Mouse (Mus musculus): ENCODE results near the gene Prr36. TPM values are rescaled to one million over a fixed set of nuclear protein-coding genes. Genes with fewer than 3 reads are reported as not detected.
A peak's percentile ranks its signal among the peaks of the same experiment; 100 is the strongest.

The Prr36 gene
- total RNA-seq, 2 experiments from 2014 or later, result not detected

DNA sequence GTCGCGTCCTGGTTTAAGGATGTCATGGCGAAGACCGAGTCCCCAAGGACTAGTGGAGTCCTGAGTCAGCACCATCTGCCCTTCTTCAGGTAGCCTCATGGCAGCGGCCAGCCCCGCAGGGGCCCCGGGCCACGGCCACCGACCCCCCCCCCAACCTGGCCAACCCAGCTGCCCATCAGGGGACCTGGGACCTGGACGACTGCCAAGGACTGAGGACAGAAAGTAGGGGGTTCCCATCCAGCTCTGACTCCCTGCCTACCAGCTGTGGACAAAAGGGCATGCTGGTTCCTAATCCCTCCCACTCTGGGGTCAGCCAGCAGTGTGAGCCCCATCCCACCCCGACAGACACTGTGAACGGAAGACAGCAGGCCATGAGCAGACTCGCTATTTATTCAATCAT is 28.5 kb upstream of the Prr36 start:
- no peak for ATAC-seq (replicated peaks; ENCODE audit: low FRiP score, low TSS enrichment, poor library complexity, severe bottlenecking)

DNA sequence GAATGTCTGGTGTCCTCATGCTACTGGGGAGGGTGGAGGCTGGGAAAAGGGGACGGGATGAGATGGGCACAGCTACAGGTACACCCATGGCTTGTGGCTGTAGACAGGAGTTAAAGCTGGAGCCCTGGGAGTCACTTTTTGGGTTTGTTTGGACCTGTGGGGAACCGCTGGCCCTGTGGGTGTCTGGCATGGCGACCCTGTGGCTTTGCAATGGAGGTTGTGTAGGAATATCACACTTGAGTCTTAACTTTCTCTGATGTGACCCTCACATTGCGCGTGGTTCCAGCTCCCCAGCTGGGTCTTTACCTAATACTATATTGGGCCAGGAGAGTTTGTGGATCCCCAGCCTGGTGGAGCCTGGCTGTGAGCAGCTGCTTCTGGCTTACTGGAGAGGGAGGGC is 27.8 kb upstream of the Prr36 start:
- ATAC-seq (replicated peaks; ENCODE audit: low FRiP score, low TSS enrichment, poor library complexity, severe bottlenecking), result no peak

- peak; percentile 61 for ATAC-seq (replicated peaks; ENCODE audit: low FRiP score, low TSS enrichment, poor library complexity, severe bottlenecking)
These were observed 22.1 kb upstream of the Prr36 start for GRCm38 (mm10) chr8:4239193-4239890.

DNA sequence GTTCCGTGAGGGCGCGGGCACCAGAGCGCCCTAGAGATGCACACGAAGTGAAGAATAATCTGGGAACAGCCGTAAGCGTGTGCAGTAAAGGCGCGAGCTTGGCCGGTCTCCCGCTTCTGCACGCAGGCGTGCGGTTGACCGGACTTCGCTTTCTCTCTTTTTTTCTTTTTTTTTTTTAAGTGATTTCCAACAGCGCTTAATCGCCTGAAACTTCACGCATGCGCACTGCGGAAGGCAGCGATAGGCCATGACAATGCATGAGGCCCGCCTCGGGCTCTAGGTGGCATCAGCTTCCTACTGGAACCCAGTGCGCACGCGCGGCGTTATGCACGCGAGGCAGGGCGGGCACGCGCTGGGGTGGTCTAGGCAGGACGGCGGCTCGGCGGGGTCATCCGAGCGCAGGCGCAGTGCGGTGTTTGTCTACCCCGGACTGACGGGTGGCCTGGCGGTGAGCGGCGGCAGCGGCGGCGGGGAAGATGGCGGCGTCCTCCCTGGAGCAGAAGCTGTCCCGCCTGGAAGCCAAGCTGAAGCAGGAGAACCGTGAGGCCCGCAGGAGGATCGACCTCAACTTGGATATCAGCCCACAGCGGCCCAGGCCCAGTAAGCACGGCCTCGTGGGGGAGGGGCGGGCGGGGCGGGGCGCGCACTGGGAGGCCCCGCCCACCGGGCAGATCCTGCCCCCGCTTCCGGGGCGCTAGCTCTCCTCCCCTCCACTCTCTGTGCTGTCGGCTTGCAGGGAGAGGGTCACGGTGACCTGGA is 21.4 kb upstream of the Prr36 start, which contains the start of the genes Map2k7 and Gm49320:
Gene Map2k7 (plus strand): TSS at position 307 of the 759 bp plus-strand sequence.
Gene Gm49320 (plus strand): TSS at position 432 of the 759 bp plus-strand sequence.
- peak; percentile 83 for ATAC-seq (replicated peaks; ENCODE audit: low FRiP score, low TSS enrichment, poor library complexity, severe bottlenecking)

DNA sequence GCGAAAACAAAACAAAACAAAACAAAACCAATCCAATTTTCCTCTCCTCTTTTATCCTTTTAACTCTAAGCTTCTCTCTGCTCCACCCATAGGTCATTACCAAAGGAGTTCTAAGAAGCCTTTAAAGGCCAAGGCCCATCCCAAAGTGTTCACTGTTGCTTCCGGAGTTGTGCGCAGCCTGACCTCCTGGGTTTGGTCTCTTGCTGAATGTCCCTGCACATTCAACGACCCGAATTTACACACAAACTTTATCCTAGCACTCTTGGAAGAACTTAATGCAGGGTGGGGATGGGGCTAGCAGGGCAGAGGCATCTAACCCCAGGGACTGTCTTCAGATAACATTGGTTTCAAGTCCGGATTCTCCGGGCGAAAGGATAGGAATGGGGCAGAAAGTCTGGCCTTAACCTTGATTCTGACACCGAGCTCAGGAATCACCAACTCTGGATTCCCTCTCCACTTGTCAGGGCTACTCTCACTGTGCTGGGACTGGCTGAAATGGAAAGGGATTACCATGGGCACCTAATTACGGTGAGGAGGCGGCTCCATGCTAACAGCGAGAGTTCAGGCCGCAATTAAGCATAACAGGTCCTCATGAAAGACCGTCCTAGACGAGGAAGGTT is 20.7 kb upstream of the Prr36 start:
- ATAC-seq (replicated peaks; ENCODE audit: low FRiP score, low TSS enrichment, poor library complexity, severe bottlenecking), result peak; percentile 9

- peak; percentile 71 for ATAC-seq (replicated peaks; ENCODE audit: low FRiP score, low TSS enrichment, poor library complexity, severe bottlenecking)
These were observed 13.5 kb upstream of the Prr36 start for GRCm38 (mm10) chr8:4230612-4231351.

DNA sequence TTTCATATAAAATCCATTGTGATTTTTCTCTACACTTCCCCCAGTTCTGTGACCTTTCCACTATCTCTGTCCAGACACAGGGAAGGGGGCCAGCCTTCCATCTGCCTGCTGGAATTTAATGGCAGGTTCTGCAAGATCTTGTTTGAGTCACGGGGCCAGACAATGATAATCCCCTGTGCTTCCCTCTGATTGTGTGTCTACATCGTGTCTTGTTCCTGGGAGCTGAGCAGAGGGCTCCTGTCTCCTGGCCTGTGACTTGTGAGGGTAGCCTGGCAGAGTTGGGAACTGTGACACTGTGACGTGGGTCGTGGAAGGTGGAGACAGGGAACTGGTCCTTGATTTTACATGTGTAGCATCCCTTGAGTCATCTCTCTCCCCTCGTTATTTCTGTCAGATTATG is 12.5 kb upstream of the Prr36 start:
- no peak for ATAC-seq (replicated peaks; ENCODE audit: low FRiP score, low TSS enrichment, poor library complexity, severe bottlenecking)

DNA sequence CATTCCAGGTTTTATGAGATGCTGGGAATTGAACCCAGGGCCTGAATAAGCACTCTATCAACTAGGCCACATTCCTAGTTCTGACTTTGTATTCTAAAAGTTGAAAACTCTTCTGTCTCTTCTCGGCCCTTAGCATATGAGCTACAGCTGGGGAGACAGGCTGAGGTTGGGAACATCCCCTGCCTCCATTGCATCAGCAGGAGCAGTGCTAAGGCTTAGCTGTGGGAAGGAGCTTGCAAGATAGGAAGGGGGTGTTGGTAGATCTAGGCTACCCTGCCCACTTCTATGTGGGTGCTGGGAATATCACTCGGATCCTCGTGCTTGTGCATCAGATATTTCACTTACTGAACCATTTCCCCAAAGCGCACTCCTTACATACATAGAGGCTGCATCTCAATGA is 10.7 kb upstream of the Prr36 start:
- ATAC-seq (replicated peaks; ENCODE audit: low FRiP score, low TSS enrichment, poor library complexity, severe bottlenecking), result no peak

GRCm38 (mm10) chr8:4226739-4227347 is 9.6 kb upstream of the Prr36 start, which contains the start of gene Lrrc8e:
TSS of gene Lrrc8e (plus strand) at chr8:4226827.
- ATAC-seq (replicated peaks; ENCODE audit: low FRiP score, low TSS enrichment, poor library complexity, severe bottlenecking), result peak; percentile 65

GRCm38 (mm10) chr8:4226323-4226722 is 9.1 kb upstream of the Prr36 start:
- ATAC-seq (replicated peaks; ENCODE audit: low FRiP score, low TSS enrichment, poor library complexity, severe bottlenecking), result peak; percentile 16; the same call in 1 of the 2 replicates

DNA sequence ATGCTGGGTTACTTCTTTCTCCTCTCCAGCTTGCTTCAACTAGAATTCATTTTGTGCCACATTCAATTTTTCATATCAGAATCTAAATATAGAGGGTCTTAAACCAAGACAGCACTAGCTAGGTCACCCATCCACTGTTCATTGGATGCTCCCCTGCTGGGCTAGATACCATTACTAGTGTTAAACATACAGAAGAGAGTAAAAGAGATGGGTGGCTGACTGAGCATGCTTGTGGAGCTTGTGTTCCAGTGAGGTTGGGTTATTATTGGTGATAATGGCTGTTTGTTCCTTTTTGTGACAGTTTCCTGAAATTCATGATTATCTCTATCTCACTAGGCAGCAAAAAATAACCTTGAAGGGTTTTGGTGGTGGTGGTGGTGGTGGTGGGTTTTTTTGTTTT is 4.8 kb upstream of the Prr36 start:
- no peak for ATAC-seq (replicated peaks; ENCODE audit: low FRiP score, low TSS enrichment, poor library complexity, severe bottlenecking)

- no peak for ATAC-seq (replicated peaks; ENCODE audit: low FRiP score, low TSS enrichment, poor library complexity, severe bottlenecking)
These were observed 2.4 kb upstream of the Prr36 start for GRCm38 (mm10) chr8:4219617-4220016.

GRCm38 (mm10) chr8:4216296-4216695 is 963 bp downstream of the Prr36 start:
- no peak for ATAC-seq (replicated peaks; ENCODE audit: low FRiP score, low TSS enrichment, poor library complexity, severe bottlenecking)

DNA sequence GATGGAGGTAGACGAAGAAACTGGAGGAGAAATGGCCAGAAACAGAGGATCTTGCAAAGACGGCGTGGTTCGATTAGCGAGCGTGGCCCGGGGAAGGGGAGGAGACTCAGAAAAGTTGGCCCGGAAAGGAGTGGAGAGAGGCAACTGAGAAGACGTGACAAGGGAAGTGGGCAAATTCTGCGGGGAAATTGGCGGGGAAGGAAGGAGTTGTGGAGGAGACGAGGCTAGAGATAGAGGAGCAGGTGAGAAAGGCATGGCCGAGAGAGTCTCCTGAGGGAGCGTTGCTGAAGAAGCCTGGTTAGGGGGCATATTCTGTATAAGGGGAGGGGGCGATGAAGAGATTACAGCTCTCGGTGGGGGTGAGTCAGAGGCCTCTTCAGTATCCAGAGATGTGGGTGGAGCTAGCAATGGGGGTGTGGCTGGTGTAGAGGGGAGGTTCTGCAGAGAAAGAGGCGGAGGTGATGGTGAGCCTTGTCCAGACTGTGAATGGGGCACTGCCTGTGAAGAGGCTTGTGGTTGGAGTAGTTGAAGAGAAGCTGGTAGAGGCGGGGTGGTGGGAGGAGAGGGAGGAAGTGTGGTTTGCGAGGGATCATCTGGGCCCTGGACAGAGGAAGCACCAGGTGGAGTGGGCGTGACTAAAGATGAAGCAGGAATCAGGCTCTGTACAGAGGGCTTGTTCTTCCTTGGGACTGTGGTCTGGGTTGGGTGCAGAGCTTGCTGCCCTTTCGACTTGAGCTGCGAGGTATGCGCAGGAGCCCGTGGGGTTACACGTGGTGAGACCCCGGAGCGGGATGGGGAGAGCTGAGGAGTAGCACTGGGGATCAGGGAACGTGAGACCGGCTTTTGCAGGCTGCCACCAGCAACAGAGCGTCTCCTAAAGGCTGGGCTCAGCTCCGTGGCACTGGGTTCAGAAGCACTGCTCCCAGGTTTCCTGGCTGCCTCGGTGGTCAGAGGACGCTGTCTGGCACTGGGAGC is 3.0 kb downstream of the Prr36 start:
- peak; percentile 76 for ATAC-seq (replicated peaks; ENCODE audit: low FRiP score, low TSS enrichment, poor library complexity, severe bottlenecking)

- peak; percentile 54 for ATAC-seq (replicated peaks; ENCODE audit: low FRiP score, low TSS enrichment, poor library complexity, severe bottlenecking)
These were observed 3.9 kb downstream of the Prr36 start for GRCm38 (mm10) chr8:4213210-4214005.

DNA sequence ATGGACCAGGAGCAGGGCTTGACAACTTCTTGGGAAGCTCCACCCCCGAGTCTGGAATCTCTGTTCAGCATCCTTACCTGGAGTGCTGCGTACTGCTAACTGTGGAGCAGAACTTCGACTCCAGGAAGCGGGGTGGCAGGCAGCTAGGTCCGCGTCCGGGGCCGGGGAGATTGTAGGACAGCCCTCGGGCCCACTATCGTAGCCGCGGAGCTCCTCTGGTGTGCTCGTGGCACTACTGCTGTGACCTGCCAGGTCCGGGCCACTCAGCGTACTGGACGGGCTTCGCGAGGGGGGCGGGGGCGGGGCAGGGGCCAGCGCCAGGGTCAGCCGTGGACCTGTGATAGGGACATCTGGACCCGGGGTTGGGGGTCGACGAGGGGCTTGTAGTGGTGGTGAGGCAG is 4.5 kb downstream of the Prr36 start:
- ATAC-seq (replicated peaks; ENCODE audit: low FRiP score, low TSS enrichment, poor library complexity, severe bottlenecking), result 0 out of 2 replicates have a peak, but pooled peaks have one; percentile 17

DNA sequence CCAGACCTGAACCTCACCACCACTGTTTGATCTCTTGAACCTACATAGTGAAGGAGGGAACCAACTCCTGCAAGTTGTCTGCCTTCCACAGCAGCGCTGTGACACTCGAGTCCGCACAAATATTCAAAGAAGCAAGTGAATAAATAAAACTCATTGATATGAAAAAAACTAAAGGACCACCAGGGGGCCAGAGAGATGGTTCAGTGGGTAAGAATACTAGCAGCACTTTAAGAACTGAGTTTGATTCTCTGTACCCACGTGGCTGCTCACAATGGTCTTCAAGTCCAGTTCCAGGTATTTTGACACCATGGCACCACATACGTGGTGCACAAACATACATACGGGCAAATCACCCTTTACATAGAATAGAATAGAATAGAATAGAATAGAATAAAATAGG is 6.2 kb downstream of the Prr36 start:
- ATAC-seq (replicated peaks; ENCODE audit: low FRiP score, low TSS enrichment, poor library complexity, severe bottlenecking), result no peak
